Mouse (Mus musculus): Measurements from ENCODE around the gene Gm47841.

- TF ChIP-seq CTCF (IDR thresholded peaks at IDR 0.05; ENCODE audit: extremely low read depth, insufficient read depth, insufficient read length, insufficient replicate concordance) (no peak), POLR2A (IDR thresholded peaks at IDR 0.05; ENCODE audit: low read depth, low read length) (no peak)
These were observed 28.0 kb upstream of the Gm47841 start for GRCm38 (mm10) chr15:101075150-101075549.
